Mouse (Mus musculus) naive thymus-derived CD4-positive, alpha-beta T cell, adult 2 months (primary cell): ENCODE data around the gene Cpd.
A peak's percentile ranks its signal among the peaks of the same experiment; 100 is the strongest.

Experiments used
- DNase-seq: peaks from one replicate; pipeline ENCODE4 v3.0.0-alpha.2; 2011; ENCODE audit warnings: low read depth

Cpd gene

DNA sequence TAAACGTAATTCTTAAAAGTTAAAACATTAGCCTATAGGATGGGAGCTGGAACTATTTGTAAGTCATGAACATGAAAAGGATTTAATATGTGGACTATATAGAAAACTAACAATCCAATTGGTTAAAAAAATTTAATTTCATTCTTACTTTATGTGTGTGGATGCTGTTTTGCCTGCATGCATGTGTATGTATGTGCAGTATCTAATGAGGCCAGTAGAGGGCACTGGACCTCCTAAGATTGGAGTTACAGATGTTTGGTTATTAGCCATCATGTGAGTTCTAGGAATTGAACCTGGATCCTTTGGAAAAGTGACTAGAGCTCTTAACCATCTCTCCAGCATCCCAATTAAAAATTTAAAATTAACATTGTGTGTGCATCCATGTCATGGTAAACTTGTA is 57.6 kb downstream of the Cpd start:
- DNase-seq: peak; percentile 67

DNA sequence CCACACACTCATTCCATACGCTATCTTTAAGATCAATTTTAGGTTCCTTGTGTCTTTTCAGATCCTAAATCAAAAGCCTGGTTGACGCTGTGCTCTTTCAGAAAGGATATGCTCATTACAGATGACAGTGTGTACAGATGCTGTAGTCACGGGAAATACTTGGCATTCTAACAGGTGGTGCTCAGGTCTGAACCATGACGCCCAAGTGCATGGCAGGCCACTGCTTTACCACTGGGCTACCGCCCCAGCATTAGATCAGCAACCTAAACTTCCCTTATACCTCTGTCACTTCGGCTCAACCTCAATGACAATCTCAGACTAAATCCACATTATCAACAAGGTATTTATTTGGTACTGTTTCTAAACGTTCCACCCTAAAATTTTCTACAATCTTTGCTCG is 71.3 kb downstream of the Cpd start:
- no peak for DNase-seq

DNA sequence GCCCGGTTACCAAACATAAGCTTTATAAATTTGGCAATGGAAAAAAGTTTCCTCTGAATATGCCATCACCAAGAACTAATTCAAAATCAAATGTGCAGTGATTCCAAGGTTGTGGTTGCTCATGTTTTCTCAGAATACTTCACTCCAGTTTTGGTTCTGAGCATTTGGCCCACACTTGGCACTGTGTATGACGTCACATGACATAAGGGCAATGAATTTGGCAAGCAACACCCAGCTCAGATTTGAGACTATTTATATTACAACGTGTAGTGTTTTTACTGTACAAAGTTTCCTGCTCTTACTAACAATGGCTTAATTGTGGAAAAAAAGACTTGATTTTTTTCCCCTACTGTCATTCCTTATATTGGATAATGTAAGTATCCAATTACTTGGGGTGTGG is 73.0 kb downstream of the Cpd start:
- DNase-seq: no peak

DNA sequence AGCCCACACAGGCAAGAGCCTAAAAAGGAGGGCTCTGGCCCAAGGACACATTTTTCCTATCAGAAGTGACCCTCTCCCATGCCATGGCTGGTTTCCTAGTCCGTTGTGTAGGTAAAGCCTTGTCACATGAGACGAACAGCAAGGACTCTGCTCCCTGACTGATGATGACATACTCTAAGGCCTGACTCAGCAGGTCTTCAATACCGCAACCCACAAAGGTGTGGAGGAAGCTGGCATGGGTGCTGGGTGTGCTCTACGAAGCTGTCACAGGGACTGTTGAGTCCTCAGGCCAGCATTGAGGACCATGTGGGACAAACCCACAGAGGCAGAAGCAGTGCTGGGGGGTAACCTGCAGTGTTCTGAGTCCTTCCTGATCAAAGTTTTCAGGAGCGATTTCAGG is 76.3 kb downstream of the Cpd start:
- DNase-seq: no peak

DNA sequence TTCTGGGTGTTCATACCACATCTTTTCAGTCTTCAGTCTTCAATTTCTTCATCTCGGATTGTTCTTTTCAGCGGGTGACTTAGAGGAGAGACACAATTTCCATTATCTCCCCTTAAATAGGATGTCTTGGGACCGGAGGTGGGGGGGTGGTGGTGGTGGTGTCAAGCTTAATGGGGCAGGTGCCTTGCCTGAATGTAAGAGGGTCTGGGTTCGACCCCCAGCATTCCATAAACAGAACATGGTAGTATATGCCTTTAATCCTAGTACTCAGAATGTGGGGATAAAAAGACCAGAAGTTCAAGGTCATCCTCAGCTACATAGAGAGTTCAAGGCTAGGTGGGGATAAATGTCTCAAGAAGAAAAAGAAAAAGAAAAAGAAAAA is 83.1 kb downstream of the Cpd start:
- DNase-seq: no peak

DNA sequence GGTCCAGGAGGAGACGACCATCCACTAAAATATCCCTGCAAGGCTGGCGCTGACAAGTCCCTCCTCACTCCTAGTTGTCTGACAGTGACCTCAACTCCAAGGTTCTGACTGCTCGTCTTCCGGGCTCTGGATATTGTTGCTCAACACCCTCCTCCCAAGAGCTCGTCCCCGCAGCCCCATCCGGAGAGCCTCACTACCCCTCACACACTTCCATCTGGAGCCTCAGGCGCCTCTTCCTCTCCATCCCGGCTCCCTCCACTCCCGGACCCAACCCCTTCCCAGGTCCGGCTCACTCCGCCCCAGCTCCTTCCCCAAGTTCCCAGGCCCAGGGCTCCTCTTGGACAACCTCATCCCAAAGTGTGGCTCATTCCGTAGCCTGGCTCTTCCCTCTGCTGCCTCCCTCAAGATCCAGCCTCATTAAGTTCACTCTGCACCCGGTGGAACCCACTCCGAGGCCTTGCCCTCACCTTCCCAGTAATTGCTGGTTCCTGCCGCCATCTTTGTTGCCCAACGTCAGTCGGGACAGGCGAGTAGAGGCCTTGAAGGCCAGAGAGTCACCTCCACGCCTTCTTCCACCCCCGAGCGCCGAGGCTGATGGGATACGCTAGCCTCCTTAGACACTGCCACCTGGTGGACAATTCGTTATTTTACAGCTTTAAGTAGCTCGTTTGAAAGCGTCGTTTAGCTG is 83.6 kb downstream of the Cpd start, which contains the start of gene Gosr1:
Gosr1 (minus strand) TSS at position 527 of the 688 bp plus-strand sequence.
- peak; percentile 98 for DNase-seq

DNA sequence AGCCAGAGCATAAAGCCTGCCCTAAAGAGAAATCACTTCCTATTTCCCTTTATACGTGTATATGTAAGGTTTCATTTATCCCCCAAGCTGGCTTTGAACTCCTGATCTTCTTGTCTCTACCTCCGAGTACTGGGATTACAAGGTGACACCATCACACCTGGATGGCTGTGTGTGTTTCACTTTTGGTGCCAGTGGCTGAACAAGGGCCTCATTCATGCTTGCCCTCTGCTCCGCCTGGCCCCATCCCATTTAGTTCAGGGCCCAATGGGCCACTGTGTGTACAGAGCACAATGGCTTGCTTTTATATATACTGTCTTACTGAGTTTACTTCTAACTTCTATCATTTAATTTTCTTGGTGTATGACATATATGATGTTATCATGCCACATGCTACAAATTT is 94.5 kb downstream of the Cpd start:
- DNase-seq: no peak

DNA sequence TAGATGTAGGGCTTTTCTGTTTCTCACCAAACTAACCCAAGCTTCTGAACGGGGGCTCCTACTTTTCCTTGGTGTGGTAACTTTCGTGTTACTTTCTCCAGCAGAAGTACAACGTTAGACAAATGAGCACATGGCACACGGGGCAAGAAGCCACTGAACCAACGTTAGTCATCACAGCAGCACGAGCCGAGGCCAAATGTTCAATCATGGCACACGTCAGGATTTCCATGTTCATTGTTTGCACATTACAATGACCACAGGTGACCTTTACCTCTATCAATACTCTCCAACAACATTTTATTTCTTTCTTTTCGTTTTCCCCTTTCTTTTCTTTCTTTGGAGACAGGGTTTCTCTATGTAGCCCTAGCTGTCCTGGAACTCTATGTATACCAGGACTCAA is 98.0 kb downstream of the Cpd start:
- no peak for DNase-seq

DNA sequence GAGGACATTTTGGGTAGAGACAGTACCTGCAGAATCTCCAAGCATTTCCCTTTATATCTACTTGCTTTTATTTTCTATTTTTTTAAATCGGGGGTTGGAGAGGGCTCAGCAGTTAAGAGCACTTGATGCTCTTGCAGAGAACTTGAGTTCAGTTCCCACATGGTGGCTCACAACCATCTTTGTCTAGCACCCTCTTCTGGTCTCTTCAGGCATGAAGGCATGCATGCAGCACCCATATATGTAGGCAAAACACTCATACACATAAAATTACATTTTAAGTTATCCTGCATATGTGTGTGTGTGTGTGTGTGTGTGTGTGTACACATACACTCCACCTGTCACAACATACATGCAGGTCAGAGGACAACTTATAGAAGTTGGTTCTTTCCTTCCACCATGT is 100.9 kb downstream of the Cpd start:
- peak; percentile 44 for DNase-seq

DNA sequence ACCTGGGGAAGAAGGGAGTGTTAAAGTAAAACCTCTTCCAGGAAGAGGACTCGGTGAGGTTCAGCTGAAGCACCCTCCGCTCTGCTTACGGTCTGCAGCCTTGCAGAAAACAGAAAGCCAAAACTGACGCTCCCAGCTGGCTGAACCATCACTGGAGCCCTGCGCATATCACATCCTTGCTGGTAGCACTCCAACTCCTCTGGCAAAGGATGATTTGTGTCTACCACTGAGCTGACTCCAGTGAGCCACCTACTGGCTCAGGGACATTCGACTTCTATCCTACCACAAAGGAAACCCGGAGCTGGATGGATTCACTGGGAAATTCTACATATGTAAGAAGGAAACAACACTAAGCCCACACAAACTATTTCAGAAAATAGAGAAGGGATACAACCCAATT is 102.3 kb downstream of the Cpd start:
- DNase-seq: no peak

DNA sequence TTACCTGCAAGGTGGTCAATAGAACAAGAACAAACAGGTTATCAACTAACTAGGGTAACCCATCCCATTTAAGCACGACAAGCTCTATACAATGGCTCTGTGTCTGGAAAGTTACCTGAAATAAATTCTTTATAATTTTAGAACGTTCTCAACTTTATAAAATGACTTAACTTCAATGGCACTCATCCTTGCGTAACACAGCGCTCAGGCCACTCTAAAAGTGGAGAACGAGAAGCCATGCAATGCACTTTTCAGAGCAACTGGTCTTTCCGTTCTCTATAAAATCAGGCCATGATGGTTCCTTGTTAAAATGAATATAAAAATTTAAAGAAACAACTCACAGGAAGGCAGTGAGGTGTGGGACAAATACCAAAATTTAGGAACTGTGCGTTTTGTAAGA is 104.3 kb downstream of the Cpd start:
- DNase-seq: no peak

DNA sequence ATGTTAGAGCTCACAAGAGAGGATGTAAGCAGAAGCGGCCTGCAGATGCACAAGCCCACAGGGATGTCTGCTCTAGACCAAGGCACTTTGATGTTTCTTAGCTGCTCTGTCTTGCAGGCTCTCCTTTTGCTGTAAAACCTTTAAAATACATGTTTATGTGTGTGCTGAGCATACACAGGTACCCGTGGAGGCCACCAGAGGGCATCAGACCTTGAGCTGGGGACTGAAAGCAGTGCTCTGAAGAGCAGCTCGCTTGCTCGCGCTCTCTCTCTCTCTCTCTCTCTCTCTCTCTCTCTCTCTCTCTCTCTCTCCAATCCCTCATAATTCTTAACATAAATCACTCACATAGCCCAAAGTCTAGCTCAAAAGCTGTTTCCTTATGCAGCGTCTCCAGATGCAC is 107.7 kb downstream of the Cpd start:
- DNase-seq: peak; percentile 65

DNA sequence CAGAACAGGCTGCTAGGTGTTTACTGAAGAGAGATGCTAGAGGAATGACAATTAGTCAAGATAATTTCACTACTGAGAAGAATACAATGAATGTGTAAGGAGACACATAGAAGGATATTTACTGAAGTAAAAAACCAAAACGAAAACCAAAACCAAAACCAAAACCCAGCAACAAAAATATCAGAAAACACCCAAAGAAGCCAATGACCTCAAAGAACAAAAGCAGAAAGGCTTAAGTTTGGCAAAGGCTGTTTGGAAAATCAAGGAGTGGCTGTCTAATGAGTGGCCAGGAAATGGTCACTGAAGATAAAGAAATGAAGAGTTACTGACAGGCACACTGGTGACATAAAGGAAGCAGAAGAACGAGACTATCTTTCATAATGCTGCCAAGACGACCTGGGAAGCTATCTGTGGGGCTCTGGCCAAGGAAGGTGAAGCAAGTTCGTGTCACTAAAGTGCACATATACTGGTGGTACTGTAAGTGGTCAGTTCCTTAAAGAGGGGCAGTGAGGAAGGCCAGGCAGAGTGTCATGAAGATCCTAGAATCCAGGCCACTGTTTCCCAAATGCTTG is 111.0 kb downstream of the Cpd start:
- DNase-seq: peak; percentile 53

DNA sequence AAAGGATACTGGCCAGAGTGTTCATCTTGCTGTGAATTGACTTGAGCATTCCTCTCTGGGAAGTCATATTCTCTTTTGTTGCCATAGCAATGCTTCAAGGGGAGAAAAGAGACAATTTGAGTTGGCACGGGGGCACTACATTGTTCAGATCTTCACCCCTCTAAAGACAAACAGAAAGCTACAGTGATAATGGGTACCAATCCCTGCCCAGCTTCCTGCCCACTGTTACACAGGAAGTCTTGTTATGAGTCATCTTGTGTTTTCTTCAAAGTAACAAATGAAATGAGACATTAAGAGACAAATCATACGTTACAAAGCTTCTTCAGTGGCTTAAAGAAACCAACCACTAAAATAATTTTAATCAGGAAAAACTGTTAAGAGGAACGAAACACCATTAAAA is 112.3 kb downstream of the Cpd start:
- peak; percentile 77 for DNase-seq

DNA sequence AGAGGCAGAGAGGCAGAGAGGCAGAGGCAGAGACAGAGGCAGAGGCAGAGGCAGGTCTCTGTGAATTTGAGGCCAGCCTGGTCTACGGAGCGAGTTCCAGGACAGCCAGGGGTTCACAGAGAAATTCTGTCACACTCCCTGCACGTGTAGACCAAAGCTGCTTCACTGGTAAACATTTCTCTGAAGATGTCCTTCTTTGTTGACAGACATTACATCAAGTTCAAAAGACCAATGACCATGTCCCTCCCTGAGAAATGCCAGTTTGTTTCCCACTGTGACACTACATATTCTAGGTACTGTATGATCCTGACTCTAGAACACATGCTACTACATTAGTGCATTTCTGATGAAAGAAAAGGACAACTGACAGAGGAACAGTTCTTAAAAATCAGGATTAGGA is 116.2 kb downstream of the Cpd start:
- DNase-seq: peak; percentile 18
